Mouse (Mus musculus): ENCODE measurements around the gene Sh2b2.

- TF ChIP-seq CTCF (IDR thresholded peaks at IDR 0.05) = no peak
- TF ChIP-seq EP300 (IDR thresholded peaks at IDR 0.05; ENCODE audit: insufficient read depth, low read depth, low read length) = no peak
Measured at GRCm38 (mm10) chr5:136170512-136171362, 75.6 kb downstream of the Sh2b2 start, which contains the start of gene Orai2.

Measured in heart, adult 2 months (tissue).